Mouse (Mus musculus): ENCODE results near the gene B4gat1. TPM values are rescaled to one million over a fixed set of nuclear protein-coding genes. Genes with fewer than 3 reads are reported as not detected.

B4gat1 gene
- polyA plus RNA-seq, 1 experiment from 2014 or later, result 23.8 TPM

DNA sequence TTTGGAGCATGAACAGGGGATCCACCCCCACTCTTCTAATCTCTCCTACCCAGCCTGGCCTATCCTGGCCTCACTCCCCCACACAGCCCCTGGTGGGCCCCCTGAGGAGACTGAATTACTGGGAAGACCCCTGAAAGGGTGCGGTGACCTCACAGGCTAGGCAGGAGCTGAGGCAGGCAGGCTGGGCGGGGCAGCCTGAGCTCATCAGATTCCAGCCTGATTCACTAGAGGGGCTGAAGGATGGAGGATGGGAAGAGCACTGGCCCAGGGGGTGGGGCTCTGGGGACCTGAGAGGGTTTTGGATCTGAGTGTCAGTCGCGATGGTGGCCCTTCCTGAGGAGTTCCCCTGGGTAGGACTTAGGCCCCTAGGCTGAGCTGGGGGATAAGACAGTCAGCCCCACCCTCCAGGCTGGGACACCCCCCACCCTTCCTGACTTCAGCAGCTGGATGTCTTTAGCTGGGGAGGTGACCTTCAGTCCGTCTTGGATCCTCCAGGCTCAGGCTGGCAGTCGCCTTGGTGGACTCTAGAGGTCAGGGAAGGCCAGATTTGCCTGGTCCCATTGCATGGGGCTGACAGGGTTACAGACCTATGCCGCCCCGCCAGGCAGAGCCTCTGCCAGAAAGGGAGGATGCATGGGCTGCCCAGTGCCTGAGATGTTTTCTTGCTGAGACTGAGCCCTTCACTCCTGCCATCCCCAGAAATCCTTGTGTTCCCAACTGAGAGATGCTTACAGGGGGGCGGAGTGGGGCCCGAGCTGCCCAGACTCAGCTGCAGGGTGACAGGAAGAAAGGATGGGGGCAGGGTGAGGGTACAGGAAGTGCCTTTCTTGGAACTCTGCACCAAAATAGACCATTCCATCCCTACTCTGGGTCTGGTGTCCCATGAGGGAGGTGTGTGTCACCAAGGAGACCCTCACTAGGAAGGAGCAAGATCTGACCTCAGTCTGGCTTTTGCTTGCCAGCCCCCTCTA is 20.5 kb downstream of the B4gat1 start:
- DNase-seq (ENCODE audit: low spot score), result no peak

- no peak for DNase-seq (ENCODE audit: low spot score)
Observed at GRCm38 (mm10) chr19:5060365-5061330, 22.0 kb downstream of the B4gat1 start.

GRCm38 (mm10) chr19:5062041-5062440 is 23.4 kb downstream of the B4gat1 start:
- no peak for DNase-seq (ENCODE audit: low spot score)

GRCm38 (mm10) chr19:5062446-5062845 is 23.8 kb downstream of the B4gat1 start:
- DNase-seq (ENCODE audit: low spot score), result no peak

- no peak for DNase-seq (ENCODE audit: low spot score)
Observed at GRCm38 (mm10) chr19:5065104-5065503, 26.5 kb downstream of the B4gat1 start.

DNA sequence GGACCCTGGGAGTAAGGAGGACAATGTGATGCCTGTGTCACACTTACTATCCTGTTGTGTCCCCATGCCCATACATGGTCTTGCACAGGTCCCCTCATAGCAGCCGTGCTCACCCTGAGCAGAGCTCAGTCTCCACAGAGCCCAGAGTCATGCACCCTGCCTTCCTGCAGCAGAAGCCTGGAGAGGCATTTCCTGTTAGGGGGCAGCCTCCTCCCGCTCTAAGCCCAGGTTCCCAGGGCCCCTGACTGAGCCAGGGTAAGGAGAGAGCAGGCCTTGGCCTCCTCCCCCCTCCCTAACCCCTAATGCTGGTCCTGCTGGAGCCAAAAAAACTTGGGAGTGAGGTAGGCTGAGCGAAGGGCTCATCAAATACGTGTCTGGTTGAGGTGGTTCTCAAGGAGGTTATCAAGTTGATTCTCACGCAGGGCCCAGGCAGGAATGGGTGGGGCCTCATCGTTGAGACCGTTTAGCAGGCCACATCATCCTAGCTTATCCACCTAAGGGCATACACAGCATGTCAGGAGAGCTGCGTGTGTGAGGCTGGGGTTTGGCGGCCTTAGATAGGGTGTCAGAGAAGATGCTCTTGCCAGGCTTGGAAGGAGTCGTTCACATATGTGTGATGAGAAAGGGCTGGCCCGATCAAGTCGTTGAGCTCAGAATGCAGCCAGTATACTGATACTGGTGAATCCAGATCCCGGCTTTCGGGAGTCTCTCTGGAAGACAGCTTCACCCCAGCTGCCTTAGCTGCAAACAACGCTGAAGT is 28.6 kb downstream of the B4gat1 start:
- no peak for DNase-seq (ENCODE audit: low spot score)

DNA sequence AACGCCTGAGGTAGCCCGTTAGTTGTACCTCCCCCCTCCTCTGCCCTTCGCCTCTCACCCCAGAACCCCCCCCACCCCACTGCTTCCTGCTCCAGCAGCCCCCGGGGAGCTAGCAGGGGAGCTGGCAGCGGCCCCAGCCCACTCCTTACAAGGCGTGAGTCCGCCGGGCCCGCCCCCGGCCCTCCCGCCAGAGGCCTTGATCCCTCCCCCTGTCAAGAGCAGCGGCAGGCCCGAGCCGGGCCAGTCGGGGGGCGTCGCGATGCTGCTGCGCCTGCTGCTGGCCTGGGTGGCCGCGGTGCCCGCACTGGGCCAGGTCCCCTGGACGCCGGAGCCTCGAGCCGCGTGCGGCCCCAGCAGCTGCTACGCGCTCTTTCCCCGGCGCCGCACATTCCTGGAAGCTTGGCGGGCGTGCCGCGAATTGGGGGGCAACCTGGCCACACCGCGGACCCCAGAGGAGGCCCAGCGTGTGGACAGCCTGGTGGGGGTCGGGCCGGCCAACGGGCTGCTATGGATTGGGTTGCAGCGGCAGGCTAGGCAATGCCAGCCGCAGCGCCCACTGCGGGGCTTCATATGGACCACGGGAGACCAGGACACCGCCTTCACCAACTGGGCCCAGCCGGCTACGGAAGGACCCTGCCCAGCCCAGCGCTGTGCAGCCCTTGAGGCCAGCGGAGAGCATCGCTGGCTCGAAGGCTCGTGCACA is 29.4 kb downstream of the B4gat1 start, which contains the start of gene Cd248:
Cd248 (plus strand) TSS at position 212 of the 703 bp plus-strand sequence.
- DNase-seq (ENCODE audit: low spot score), result no peak

DNA sequence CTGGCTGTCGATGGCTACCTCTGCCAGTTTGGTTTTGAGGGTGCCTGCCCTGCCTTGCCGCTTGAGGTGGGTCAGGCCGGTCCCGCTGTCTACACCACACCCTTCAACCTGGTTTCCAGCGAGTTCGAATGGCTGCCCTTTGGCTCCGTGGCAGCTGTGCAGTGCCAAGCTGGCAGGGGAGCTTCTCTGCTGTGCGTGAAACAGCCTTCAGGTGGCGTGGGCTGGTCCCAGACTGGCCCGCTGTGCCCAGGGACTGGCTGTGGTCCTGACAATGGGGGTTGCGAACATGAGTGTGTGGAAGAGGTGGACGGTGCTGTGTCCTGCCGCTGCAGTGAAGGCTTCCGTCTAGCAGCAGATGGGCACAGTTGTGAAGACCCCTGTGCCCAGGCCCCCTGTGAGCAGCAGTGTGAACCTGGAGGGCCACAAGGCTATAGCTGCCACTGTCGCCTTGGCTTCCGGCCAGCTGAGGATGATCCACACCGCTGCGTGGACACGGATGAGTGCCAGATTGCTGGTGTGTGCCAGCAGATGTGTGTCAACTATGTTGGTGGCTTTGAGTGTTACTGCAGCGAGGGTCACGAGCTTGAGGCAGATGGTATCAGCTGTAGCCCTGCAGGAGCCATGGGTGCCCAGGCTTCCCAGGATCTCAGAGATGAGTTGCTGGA is 30.1 kb downstream of the B4gat1 start:
- DNase-seq (ENCODE audit: low spot score), result no peak

- no peak for DNase-seq (ENCODE audit: low spot score)
Observed at GRCm38 (mm10) chr19:5069486-5069885, 30.9 kb downstream of the B4gat1 start.

DNA sequence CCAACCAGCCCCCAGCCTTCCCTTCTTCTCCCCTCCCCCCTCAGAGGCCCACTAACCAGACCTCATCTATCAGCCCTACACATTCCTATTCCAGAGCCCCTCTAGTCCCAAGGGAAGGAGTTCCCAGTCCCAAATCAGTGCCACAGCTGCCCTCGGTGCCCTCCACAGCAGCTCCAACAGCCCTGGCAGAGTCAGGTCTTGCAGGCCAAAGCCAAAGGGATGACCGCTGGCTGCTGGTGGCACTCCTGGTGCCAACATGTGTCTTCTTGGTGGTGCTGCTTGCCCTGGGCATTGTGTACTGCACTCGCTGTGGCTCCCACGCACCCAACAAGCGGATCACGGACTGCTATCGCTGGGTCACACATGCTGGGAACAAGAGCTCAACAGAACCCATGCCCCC is 31.4 kb downstream of the B4gat1 start:
- no peak for DNase-seq (ENCODE audit: low spot score)

GRCm38 (mm10) chr19:5071077-5071476 is 32.5 kb downstream of the B4gat1 start:
- no peak for DNase-seq (ENCODE audit: low spot score)

- DNase-seq (ENCODE audit: low spot score), result peak; percentile 38
Observed at GRCm38 (mm10) chr19:5071545-5072369, 33.1 kb downstream of the B4gat1 start.

GRCm38 (mm10) chr19:5072389-5073019 is 33.9 kb downstream of the B4gat1 start:
- DNase-seq (ENCODE audit: low spot score), result no peak

GRCm38 (mm10) chr19:5073028-5073427 is 34.4 kb downstream of the B4gat1 start:
- DNase-seq (ENCODE audit: low spot score), result no peak

GRCm38 (mm10) chr19:5073518-5073917 is 34.9 kb downstream of the B4gat1 start:
- no peak for DNase-seq (ENCODE audit: low spot score)

- no peak for DNase-seq (ENCODE audit: low spot score)
Observed at GRCm38 (mm10) chr19:5079279-5079678, 40.7 kb downstream of the B4gat1 start.

- DNase-seq (ENCODE audit: low spot score), result no peak
Observed at GRCm38 (mm10) chr19:5082005-5082404, 43.4 kb downstream of the B4gat1 start.

DNA sequence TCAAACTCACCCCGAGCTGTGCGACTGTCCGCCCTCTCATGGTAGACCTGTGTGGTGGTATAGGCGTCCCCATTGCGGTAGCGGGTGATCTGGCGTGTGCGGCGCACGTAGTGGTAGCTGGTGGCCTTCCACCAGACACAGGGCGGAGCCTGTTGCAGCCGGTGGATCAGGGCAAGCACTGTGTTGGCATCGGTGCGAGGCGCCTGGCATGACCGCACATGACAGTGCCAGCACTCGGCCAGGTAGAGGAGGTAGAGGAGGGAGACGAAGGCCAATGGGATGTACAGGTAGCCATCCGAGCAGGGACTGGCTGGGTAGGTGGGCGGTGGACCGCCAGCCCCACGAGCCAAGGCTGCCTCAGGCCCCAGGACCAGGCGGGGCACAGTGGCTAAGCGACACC is 44.0 kb downstream of the B4gat1 start:
- DNase-seq (ENCODE audit: low spot score), result no peak
